Mouse (Mus musculus) kidney, adult 2 months (tissue): ENCODE results near the gene Birc6.

ENCODE experiments used
- CTCF ChIP-seq: fragments of 200-500 bp; conservative IDR thresholded peaks from 2 replicates; pipeline ENCODE4 v1.5.1; 2011; ENCODE audit warnings: low read depth, mild to moderate bottlenecking, control low read depth, low read length, moderate library complexity, mixed read lengths; ENCODE audit not compliant: insufficient read depth, insufficient read length
- POLR2A ChIP-seq: fragments of 200-500 bp; IDR thresholded peaks from one replicate; pipeline ENCODE4 v1.6.1; 2011; ENCODE audit warnings: low read depth, low read length, control low read depth

DNA sequence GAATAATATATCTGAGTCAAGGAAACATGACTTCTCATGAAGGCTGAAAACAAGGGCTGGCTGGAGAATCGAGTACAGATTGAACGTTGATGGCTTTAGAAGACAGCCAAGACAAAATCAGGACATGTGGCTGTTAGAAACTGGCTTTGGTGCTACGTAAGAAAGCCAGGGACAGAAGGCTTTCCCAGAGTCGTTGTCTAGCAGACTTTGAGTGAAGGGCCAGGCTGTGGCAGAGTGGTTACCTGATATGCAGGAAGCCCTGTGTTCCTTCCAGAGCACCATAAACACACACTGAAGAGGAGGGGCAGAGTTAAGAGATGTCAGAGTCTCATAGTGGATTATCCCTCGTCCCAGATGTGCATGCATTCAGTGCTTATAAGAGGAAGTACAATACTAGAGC, 49.1 kb downstream of the Birc6 start:
- TF ChIP-seq CTCF (no peak), POLR2A (no peak)
